Mouse (Mus musculus): ENCODE measurements around the gene Hid1. TPM values are rescaled to one million over a fixed set of nuclear protein-coding genes. Genes with fewer than 3 reads are reported as not detected.

Hid1 gene
- polyA plus RNA-seq, 1 experiment = 45.0 TPM

DNA sequence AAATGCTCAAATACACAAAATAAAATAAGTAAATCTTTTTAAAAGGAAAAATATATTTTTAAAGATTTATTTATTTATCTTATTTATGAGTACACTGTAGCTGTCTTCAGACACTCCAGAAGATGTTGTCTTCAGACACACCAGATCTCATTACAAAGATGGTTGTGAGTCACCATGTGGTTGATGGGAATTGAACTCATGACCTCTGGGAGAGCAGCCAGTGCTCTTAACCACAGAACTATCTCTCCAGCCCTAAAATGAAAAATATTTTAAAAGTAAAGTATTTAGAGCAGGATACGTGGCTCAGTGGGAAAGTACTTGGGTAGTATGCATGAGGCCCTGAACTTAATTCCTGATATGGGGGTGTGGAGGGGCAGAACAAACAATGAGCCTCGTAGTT lies 66.2 kb downstream of the Hid1 start:
- H3K4me1 ChIP-seq (ENCODE audit: control insufficient read depth, insufficient read depth, low read length) = peaks cover 8% of the 10 kb centered on the region
- DNase-seq = no peak
- no peak for TF ChIP-seq CTCF (IDR thresholded peaks at IDR 0.05; ENCODE audit: insufficient read depth, low read length)
- no peak for TF ChIP-seq POLR2A (IDR thresholded peaks at IDR 0.05; ENCODE audit: borderline replicate concordance, extremely low read depth, low read depth, low read length)
- H3K4me3 ChIP-seq (replicated peaks; ENCODE audit: extremely low read depth, low read depth, low read length) = no peak overlapping the region
- 86% methylated on average over 2 of the region's 2 CpGs for WGBS

DNA sequence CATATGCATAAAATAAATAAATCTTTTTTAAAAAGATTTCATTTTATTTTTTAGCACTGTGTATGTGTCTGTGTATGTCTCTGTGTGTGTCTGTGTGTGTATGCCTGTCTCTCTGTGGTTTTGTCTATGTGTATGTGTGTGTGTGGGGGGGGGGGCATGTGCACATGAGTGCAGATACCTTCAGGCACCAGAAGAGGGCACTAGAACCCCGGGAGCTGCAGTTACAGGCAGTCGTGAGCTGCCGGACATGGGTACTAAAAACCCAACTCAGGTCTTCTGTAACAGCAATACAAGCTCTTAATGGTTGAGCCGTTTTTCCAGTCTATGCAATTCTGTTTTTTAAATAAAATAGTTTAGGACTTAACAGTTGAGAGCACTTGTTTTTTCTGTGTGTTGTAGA lies 66.8 kb downstream of the Hid1 start:
- no peak for DNase-seq
- WGBS = 79% methylated on average over 4 of the region's 4 CpGs
- no peak for TF ChIP-seq POLR2A (IDR thresholded peaks at IDR 0.05; ENCODE audit: borderline replicate concordance, extremely low read depth, low read depth, low read length)
- TF ChIP-seq CTCF (IDR thresholded peaks at IDR 0.05; ENCODE audit: insufficient read depth, low read length) = no peak
- no peak overlapping the region for H3K4me3 ChIP-seq (replicated peaks; ENCODE audit: extremely low read depth, low read depth, low read length)
- H3K4me1 ChIP-seq (ENCODE audit: control insufficient read depth, insufficient read depth, low read length) = peaks cover 8% of the 10 kb centered on the region

DNA sequence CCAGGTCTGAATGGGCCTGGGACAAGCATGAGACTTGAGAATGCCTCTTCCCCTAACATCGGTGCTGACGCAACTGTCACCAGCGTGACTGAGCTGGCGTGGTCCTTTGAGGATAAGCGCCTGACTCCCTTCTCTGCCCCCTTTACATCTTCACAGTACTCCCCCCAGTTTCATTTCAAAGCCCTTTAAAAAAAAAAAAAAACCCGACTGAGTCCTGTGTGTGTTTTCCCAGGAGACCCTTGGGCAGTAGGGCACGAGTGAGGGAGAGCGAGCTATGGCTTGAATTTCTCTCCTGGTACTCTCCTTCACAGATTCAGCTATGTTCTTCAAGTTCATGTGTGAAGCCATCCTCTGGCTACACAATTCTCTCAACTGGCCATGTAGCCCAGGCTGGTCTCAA lies 69.4 kb downstream of the Hid1 start:
- Histone ChIP-seq H3K4me3 (replicated peaks; ENCODE audit: extremely low read depth, low read depth, low read length) (no peak overlapping the region), H3K4me1 (ENCODE audit: control insufficient read depth, insufficient read depth, low read length) (peaks cover 8% of the 10 kb centered on the region)
- DNase-seq = no peak
- WGBS = 68% methylated on average over 8 of the region's 8 CpGs
- no peak for TF ChIP-seq CTCF (IDR thresholded peaks at IDR 0.05; ENCODE audit: insufficient read depth, low read length)
- TF ChIP-seq POLR2A (IDR thresholded peaks at IDR 0.05; ENCODE audit: borderline replicate concordance, extremely low read depth, low read depth, low read length) = no peak

Other genes starting within 250 kb of the Hid1 start
- gene Cd300lf, start 233.8 kb downstream of the Hid1 start, polyA plus RNA-seq (2012; rRNA removed) = 12.2 and 20.6 TPM in 2 replicates
- gene Slc9a3r1, start 204.4 kb downstream of the Hid1 start, polyA plus RNA-seq (2012; rRNA removed) = 46.8 and 60.1 TPM in 2 replicates
- gene Tmem104, start 180.3 kb downstream of the Hid1 start, polyA plus RNA-seq (2012; rRNA removed) = 19.1 and 21.6 TPM in 2 replicates
- 18.8 and 26.4 TPM in 2 replicates for gene Nat9, start 179.9 kb downstream of the Hid1 start, polyA plus RNA-seq (2012; rRNA removed)
- gene Grin2c, start 100.5 kb downstream of the Hid1 start, polyA plus RNA-seq (2012; rRNA removed) = 4.8 and 6.5 TPM in 2 replicates
- 11.1 and 13.0 TPM in 2 replicates for gene Fdxr, start 90.7 kb downstream of the Hid1 start, polyA plus RNA-seq (2012; rRNA removed)
- 2.8 and 3.8 TPM in 2 replicates for gene Fads6, start 70.1 kb downstream of the Hid1 start, polyA plus RNA-seq (2012; rRNA removed)
- 8.3 TPM in 1 of 2 replicates, not detected in the other for gene Otop2, start 60.6 kb downstream of the Hid1 start, polyA plus RNA-seq (2012; rRNA removed)
- gene Ush1g, start 45.7 kb downstream of the Hid1 start, polyA plus RNA-seq (2012; rRNA removed) = 0.11 and 0.17 TPM in 2 replicates
- gene Otop3, start 33.0 kb downstream of the Hid1 start, polyA plus RNA-seq (2012; rRNA removed) = 0.05 and 7.8 TPM in 2 replicates
- gene Cdr2l, start 14.2 kb upstream of the Hid1 start, polyA plus RNA-seq (2012; rRNA removed) = 29.1 and 33.8 TPM in 2 replicates
- 52.3 and 80.8 TPM in 2 replicates for gene Mrpl58, start 36.0 kb upstream of the Hid1 start, polyA plus RNA-seq (2012; rRNA removed)
- 52.4 and 108 TPM in 2 replicates for gene Atp5h, start 52.2 kb upstream of the Hid1 start, polyA plus RNA-seq (2012; rRNA removed)
- 33.3 and 36.6 TPM in 2 replicates for gene Kctd2, start 52.4 kb upstream of the Hid1 start, polyA plus RNA-seq (2012; rRNA removed)
- gene Trim80, start 72.8 kb upstream of the Hid1 start, polyA plus RNA-seq (2012; rRNA removed) = 0.07 and 0.13 TPM in 2 replicates
- 0.80 and 0.95 TPM in 2 replicates for gene Slc16a5, start 94.7 kb upstream of the Hid1 start, polyA plus RNA-seq (2012; rRNA removed)
- 11.6 and 12.0 TPM in 2 replicates for gene Armc7, start 107.9 kb upstream of the Hid1 start, polyA plus RNA-seq (2012; rRNA removed)
- 47.1 and 54.9 TPM in 2 replicates for gene Nt5c, start 124.1 kb upstream of the Hid1 start, polyA plus RNA-seq (2012; rRNA removed)
- gene Jpt1, start 146.6 kb upstream of the Hid1 start, polyA plus RNA-seq (2012; rRNA removed) = 114 and 147 TPM in 2 replicates
- gene Sumo2, start 168.5 kb upstream of the Hid1 start, polyA plus RNA-seq (2012; rRNA removed) = 43.5 and 67.9 TPM in 2 replicates
- 32.8 and 41.8 TPM in 2 replicates for gene Nup85, start 196.7 kb upstream of the Hid1 start, polyA plus RNA-seq (2012; rRNA removed)
- 13.0 and 15.8 TPM in 2 replicates for gene Mrps7, start 236.2 kb upstream of the Hid1 start, polyA plus RNA-seq (2012; rRNA removed)
- gene Gga3, start 236.3 kb upstream of the Hid1 start, polyA plus RNA-seq (2012; rRNA removed) = 28.9 and 40.4 TPM in 2 replicates
- gene Mif4gd, start 245.2 kb upstream of the Hid1 start, polyA plus RNA-seq (2012; rRNA removed) = 82.0 and 108 TPM in 2 replicates

Measured in lung, adult 2 months (tissue).